Mouse (Mus musculus): ENCODE measurements around the gene Gm10382.

DNA sequence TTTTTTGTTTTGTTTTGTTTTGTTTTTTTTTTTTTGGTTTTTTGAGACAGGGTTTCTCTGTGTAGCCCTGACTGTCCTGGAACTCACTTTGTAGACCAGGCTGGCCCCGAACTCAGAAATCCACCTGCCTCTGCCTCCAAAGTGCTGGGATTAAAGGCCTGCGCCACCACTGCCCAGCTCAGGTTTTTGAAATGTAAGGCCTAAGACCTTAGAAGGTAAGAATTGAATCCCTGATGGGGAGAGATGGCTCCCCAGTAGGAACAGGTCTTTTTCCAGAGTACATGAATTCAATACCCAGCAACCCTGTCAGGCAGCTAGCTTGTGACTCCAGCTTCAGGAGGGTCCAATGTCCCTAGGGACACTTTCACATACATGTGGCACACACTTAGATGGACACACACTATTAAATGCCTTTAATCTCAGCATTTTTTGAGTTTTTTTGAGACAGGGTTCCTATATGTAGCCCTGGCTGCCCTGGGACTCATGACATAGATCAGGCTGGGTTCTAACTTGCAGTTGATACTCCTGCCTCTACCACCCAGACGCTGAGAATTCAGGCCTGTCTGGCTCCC, 1.9 kb downstream of the Gm10382 start:
- TF ChIP-seq ZC3H11A (IDR thresholded peaks at IDR 0.05; ENCODE audit: borderline replicate concordance, low read depth, low read length): no peak
- TF ChIP-seq ZNF384 (IDR thresholded peaks at IDR 0.05; ENCODE audit: low read depth, low read length): no peak

Measured in ES-E14 (cell line).